Mouse (Mus musculus) myocyte (in vitro differentiated cells): ENCODE data around the gene Kdm1b. TPM values are rescaled to one million over a fixed set of nuclear protein-coding genes. Genes with fewer than 3 reads are reported as not detected.

Experiments
- H3K27me3 ChIP-seq: one replicate; pipeline ENCODE4 v1.6.1; 2011; ENCODE audit not compliant: control insufficient read depth, insufficient read depth, insufficient read length
- H3K36me3 ChIP-seq: one replicate; pipeline ENCODE4 v1.6.1; 2011; ENCODE audit not compliant: control insufficient read depth, insufficient read depth
- H3K4me2 ChIP-seq: one replicate; pipeline ENCODE4 v1.6.1; 2011; ENCODE audit warnings: low read depth, control low read depth
- H3K4me3 ChIP-seq: one replicate; pipeline ENCODE4 v1.5.1; 2011; ENCODE audit warnings: mild to moderate bottlenecking, control low read depth, moderate library complexity
- H3K79me2 ChIP-seq: one replicate; pipeline ENCODE4 v1.6.1; 2011; ENCODE audit not compliant: control insufficient read depth, insufficient read depth
- H3ac ChIP-seq: one replicate; pipeline ENCODE4 v1.6.1; 2011; ENCODE audit not compliant: control insufficient read depth, insufficient read length
- CEBPB ChIP-seq: IDR thresholded peaks from 2 replicates; pipeline ENCODE4 v1.6.1; 2011; ENCODE audit warnings: mild to moderate bottlenecking, moderate library complexity; ENCODE audit not compliant: poor library complexity, insufficient read depth, severe bottlenecking
- E2F4 ChIP-seq: IDR thresholded peaks from one replicate; pipeline ENCODE4 v1.6.1; 2011; ENCODE audit warnings: mild to moderate bottlenecking, control low read depth, moderate library complexity; ENCODE audit not compliant: insufficient read depth
- MAX ChIP-seq: IDR thresholded peaks from one replicate; pipeline ENCODE4 v1.6.1; 2011; ENCODE audit warnings: low read depth, mild to moderate bottlenecking, control low read depth
- MYOD1 ChIP-seq, 3 experiments: IDR thresholded peaks; one replicate each; pipeline ENCODE4 v1.6.1; 2011; ENCODE audit warnings: control low read depth in 2 of 3, low read depth in 2 of 3, mild to moderate bottlenecking in 2 of 3, moderate library complexity in 1 of 3; ENCODE audit not compliant: insufficient read length in 2 of 3, control insufficient read depth in 1 of 3
- MYOG ChIP-seq, 3 experiments: IDR thresholded peaks; one replicate each; pipeline ENCODE4 v1.6.1; 2011; ENCODE audit warnings: control low read depth in 2 of 3, low read depth in 2 of 3, mild to moderate bottlenecking in 2 of 3; ENCODE audit not compliant: insufficient read length in 2 of 3, control insufficient read depth in 1 of 3, insufficient read depth in 1 of 3
- POLR2A ChIP-seq: IDR thresholded peaks from one replicate; pipeline ENCODE4 v1.6.1; 2011; ENCODE audit warnings: low read depth, mild to moderate bottlenecking, control low read depth, moderate library complexity; ENCODE audit not compliant: insufficient read length
- POLR2AphosphoS2 ChIP-seq: IDR thresholded peaks from one replicate; pipeline ENCODE4 v1.6.1; 2011; ENCODE audit warnings: low read depth, control low read depth; ENCODE audit not compliant: insufficient read length
- REST ChIP-seq: IDR thresholded peaks from one replicate; pipeline ENCODE4 v1.6.1; 2011; ENCODE audit warnings: mild to moderate bottlenecking, control low read depth, moderate library complexity; ENCODE audit not compliant: insufficient read depth, insufficient read length
- SRF ChIP-seq: IDR thresholded peaks from one replicate; pipeline ENCODE4 v1.6.1; 2011; ENCODE audit warnings: low read depth; ENCODE audit not compliant: control insufficient read depth, insufficient read length
- TCF12 ChIP-seq: IDR thresholded peaks from one replicate; pipeline ENCODE4 v1.6.1; 2011; ENCODE audit warnings: mild to moderate bottlenecking, control low read depth; ENCODE audit not compliant: poor library complexity, insufficient read depth, severe bottlenecking
- TCF3 ChIP-seq: IDR thresholded peaks from one replicate; pipeline ENCODE4 v1.6.1; 2011; ENCODE audit warnings: low read depth, control low read depth; ENCODE audit not compliant: insufficient read length
- USF1 ChIP-seq: IDR thresholded peaks from one replicate; pipeline ENCODE4 v1.6.1; 2011; ENCODE audit warnings: low read depth, mild to moderate bottlenecking, control low read depth, moderate library complexity
- polyA plus RNA-seq: library from polyadenylated mRNA; unstranded; fragments of >200 nt; fragmentation: generic; extraction: Trizol; gene quantifications from one replicate; pipeline ENCODE4 v1.2.1, GENCODE M21; 2012; ENCODE audit warnings: missing spikeins

The Kdm1b gene
- 5.0 TPM for polyA plus RNA-seq

GRCm38 (mm10) chr13:47043030-47043680 is at the start of gene Kdm1b:
TSS of gene Kdm1b (plus strand) at chr13:47043499.
- H3K4me3 ChIP-seq, result peak within 1 kb of the TSS; percentile 27
- H3ac ChIP-seq, result peak within 1 kb of the TSS; percentile 44
- peak within 1 kb of the TSS; percentile 95 for H3K4me2 ChIP-seq
- H3K36me3 ChIP-seq, result no peaks in the 10 kb centered on the region
- no peaks in the 10 kb centered on the region for H3K79me2 ChIP-seq
- no peaks in the 10 kb centered on the region for H3K27me3 ChIP-seq
- no peak for TF ChIP-seq USF1
- peak; percentile 54 for TF ChIP-seq TCF3
- TF ChIP-seq MYOD1 (IDR thresholded peaks at IDR 0.05; ENCODE audit: control insufficient read depth in 1 of 3, insufficient read length in 2 of 3, low read depth in 2 of 3), result peak in 2 of 3 experiments; percentile 68 to 85
- TF ChIP-seq REST, result no peak
- peak in 2 of 3 experiments; percentile 40 to 70 for TF ChIP-seq MYOG (IDR thresholded peaks at IDR 0.05; ENCODE audit: control insufficient read depth in 1 of 3, insufficient read depth in 1 of 3, insufficient read length in 2 of 3, low read depth in 2 of 3)
- peak; percentile 98 for TF ChIP-seq POLR2A
- TF ChIP-seq POLR2AphosphoS2, result peak; percentile 93

GRCm38 (mm10) chr13:46997355-46997754 is 45.9 kb upstream of the Kdm1b start:
- H3K36me3 ChIP-seq, result no peaks in the 10 kb centered on the region
- H3K4me3 ChIP-seq, result no peak overlapping the region
- H3K79me2 ChIP-seq, result no peaks in the 10 kb centered on the region
- H3K4me2 ChIP-seq, result no peak overlapping the region
- no peaks in the 10 kb centered on the region for H3K27me3 ChIP-seq
- no peak overlapping the region for H3ac ChIP-seq
- TF ChIP-seq SRF (no peak), MAX (no peak), TCF3 (no peak), MYOG (IDR thresholded peaks at IDR 0.05; ENCODE audit: control insufficient read depth in 1 of 3, insufficient read depth in 1 of 3, insufficient read length in 2 of 3, low read depth in 2 of 3) (no peak), USF1 (no peak), CEBPB (no peak), MYOD1 (IDR thresholded peaks at IDR 0.05; ENCODE audit: control insufficient read depth in 1 of 3, insufficient read length in 2 of 3, low read depth in 2 of 3) (no peak), REST (no peak)

GRCm38 (mm10) chr13:46999498-46999897 is 43.8 kb upstream of the Kdm1b start:
- Histone ChIP-seq H3K36me3 (no peaks in the 10 kb centered on the region), H3K4me3 (no peak overlapping the region), H3K27me3 (no peaks in the 10 kb centered on the region), H3ac (no peak overlapping the region), H3K4me2 (no peak overlapping the region), H3K79me2 (no peaks in the 10 kb centered on the region)
- TF ChIP-seq SRF (no peak), TCF12 (no peak), MAX (no peak), CEBPB (no peak), POLR2A (no peak), MYOG (IDR thresholded peaks at IDR 0.05; ENCODE audit: control insufficient read depth in 1 of 3, insufficient read depth in 1 of 3, insufficient read length in 2 of 3, low read depth in 2 of 3) (no peak)

- no peak for TF ChIP-seq TCF3
- TF ChIP-seq REST, result no peak
- TF ChIP-seq TCF12, result no peak
- no peak for TF ChIP-seq MYOG (IDR thresholded peaks at IDR 0.05; ENCODE audit: control insufficient read depth in 1 of 3, insufficient read depth in 1 of 3, insufficient read length in 2 of 3, low read depth in 2 of 3)
- no peak for TF ChIP-seq SRF
- no peak for TF ChIP-seq USF1
- TF ChIP-seq MAX, result no peak
- no peak for TF ChIP-seq E2F4
- TF ChIP-seq POLR2AphosphoS2, result no peak
- TF ChIP-seq MYOD1 (IDR thresholded peaks at IDR 0.05; ENCODE audit: control insufficient read depth in 1 of 3, insufficient read length in 2 of 3, low read depth in 2 of 3), result no peak
- TF ChIP-seq POLR2A, result no peak
- TF ChIP-seq CEBPB, result no peak
- no peak overlapping the region for H3ac ChIP-seq
- no peaks in the 10 kb centered on the region for H3K79me2 ChIP-seq
- no peaks in the 10 kb centered on the region for H3K36me3 ChIP-seq
- H3K27me3 ChIP-seq, result no peaks in the 10 kb centered on the region
- H3K4me3 ChIP-seq, result no peak overlapping the region
- H3K4me2 ChIP-seq, result no peak overlapping the region
Measured at GRCm38 (mm10) chr13:47001590-47001989, 41.7 kb upstream of the Kdm1b start.

- no peak for TF ChIP-seq MAX
- TF ChIP-seq TCF12, result no peak
- TF ChIP-seq REST, result no peak
- TF ChIP-seq SRF, result no peak
- TF ChIP-seq MYOD1 (IDR thresholded peaks at IDR 0.05; ENCODE audit: control insufficient read depth in 1 of 3, insufficient read length in 2 of 3, low read depth in 2 of 3), result no peak
- no peak for TF ChIP-seq TCF3
- no peak for TF ChIP-seq POLR2AphosphoS2
- TF ChIP-seq CEBPB, result no peak
- no peak for TF ChIP-seq POLR2A
- TF ChIP-seq USF1, result no peak
- no peak for TF ChIP-seq E2F4
- no peak for TF ChIP-seq MYOG (IDR thresholded peaks at IDR 0.05; ENCODE audit: control insufficient read depth in 1 of 3, insufficient read depth in 1 of 3, insufficient read length in 2 of 3, low read depth in 2 of 3)
- H3K4me3 ChIP-seq, result no peak overlapping the region
- H3ac ChIP-seq, result no peak overlapping the region
- H3K79me2 ChIP-seq, result no peaks in the 10 kb centered on the region
- no peaks in the 10 kb centered on the region for H3K27me3 ChIP-seq
- no peaks in the 10 kb centered on the region for H3K36me3 ChIP-seq
- no peak overlapping the region for H3K4me2 ChIP-seq
Measured at GRCm38 (mm10) chr13:47013740-47014139, 29.6 kb upstream of the Kdm1b start.
